Mouse (Mus musculus) lung, embryonic 14.5 days (tissue): ENCODE data around the gene Tex14. TPM values are rescaled to one million over a fixed set of nuclear protein-coding genes. Genes with fewer than 3 reads are reported as not detected.
"Not testable (repeated sequence)": the region's sequence is repeated elsewhere in the genome, so short reads cannot be mapped to it uniquely, and the experiment has no call there.

Experiments
- ATAC-seq: fragments of 200-750 bp; cut with Nextera tagmentation; 2 replicates; pipeline ENCODE4 v1.8.0; 2017; ENCODE audit warnings: mild to moderate bottlenecking, moderate TSS enrichment, moderate library complexity; ENCODE audit not compliant: insufficient read depth
- DNase-seq: peaks from one replicate; pipeline ENCODE4 v3.0.0-alpha.2; 2015
- H3K27ac ChIP-seq: fragments of 300-500 bp; sonication (generic); 2 replicates; pipeline ENCODE4 v1.5.1; 2014; ENCODE audit warnings: low read depth, mild to moderate bottlenecking, moderate library complexity
- H3K27me3 ChIP-seq: fragments of 300-500 bp; sonication (generic); 2 replicates; pipeline ENCODE4 v1.6.1; 2014; ENCODE audit warnings: low read length, control low read depth; ENCODE audit not compliant: insufficient read depth
- H3K36me3 ChIP-seq: fragments of 300-500 bp; sonication (generic); 2 replicates; pipeline ENCODE4 v1.6.1; 2014; ENCODE audit warnings: control low read depth; ENCODE audit not compliant: insufficient read depth
- H3K4me1 ChIP-seq: fragments of 300-500 bp; sonication (generic); 2 replicates; pipeline ENCODE4 v1.6.1; 2014; ENCODE audit warnings: antibody characterized with exemption, control low read depth; ENCODE audit not compliant: insufficient read depth
- H3K4me2 ChIP-seq: fragments of 300-500 bp; sonication (generic); 2 replicates; pipeline ENCODE4 v1.6.1; 2014; ENCODE audit warnings: mild to moderate bottlenecking
- H3K4me3 ChIP-seq: fragments of 300-500 bp; sonication (generic); 2 replicates; pipeline ENCODE4 v1.5.1; 2014; ENCODE audit warnings: low read depth, low read length
- H3K9ac ChIP-seq: fragments of 300-500 bp; sonication (generic); 2 replicates; pipeline ENCODE4 v1.6.1; 2014
- H3K9me3 ChIP-seq: fragments of 300-500 bp; sonication (generic); 2 replicates; pipeline ENCODE4 v1.6.1; 2016; ENCODE audit warnings: low read depth, low read length, control low read depth
- CTCF ChIP-seq: IDR thresholded peaks from 2 replicates; pipeline ENCODE4 v1.5.1; 2016; ENCODE audit warnings: antibody characterized with exemption, low read depth
- WGBS: fragments of 180-500 bp; shearing (Covaris S2); extraction: QIAGEN DNeasy Blood & Tissue Kit; methylation state at CpG from one replicate; pipeline ENCODE4 v1.1.7; 2014; 5-methylcytosine and 5-hydroxymethylcytosine counted together
- polyA plus RNA-seq: library from polyadenylated mRNA; unstranded; fragments of >200 nt; fragmentation: Nextera tagmentation; extraction: Ambion mirVana; gene quantifications from 2 replicates; pipeline ENCODE4 v1.2.1, GENCODE M21; 2014

Tex14 gene
- polyA plus RNA-seq, 1 experiment from 2014 or later: 0.21 TPM

- Histone ChIP-seq H3K27ac (peak overlapping the region; percentile 21; the same call in 1 of the 2 replicates), H3K4me1 (no peaks in the 10 kb centered on the region), H3K9me3 (no peaks in the 10 kb centered on the region), H3K27me3 (no peaks in the 10 kb centered on the region), H3K4me2 (no peak overlapping the region), H3K36me3 (no peaks in the 10 kb centered on the region), H3K4me3 (no peak overlapping the region), H3K9ac (no peak overlapping the region)
- no peak for TF ChIP-seq CTCF
- DNase-seq (no peak), ATAC-seq (no peak)
- WGBS: 43% methylated on average over 1 of the region's 1 CpGs
Measured at GRCm38 (mm10) chr11:87427273-87428050, 22.6 kb downstream of the Tex14 start.

- Histone ChIP-seq H3K4me1 (no peaks in the 10 kb centered on the region), H3K27ac (no peak overlapping the region), H3K4me3 (no peak overlapping the region), H3K9ac (no peak overlapping the region), H3K9me3 (no peaks in the 10 kb centered on the region), H3K27me3 (no peaks in the 10 kb centered on the region), H3K4me2 (no peak overlapping the region), H3K36me3 (no peaks in the 10 kb centered on the region)
- DNase-seq (no peak), ATAC-seq (no peak)
- 59% methylated on average over 2 of the region's 2 CpGs for WGBS
- no peak for TF ChIP-seq CTCF
Measured at GRCm38 (mm10) chr11:87428051-87428673, 23.3 kb downstream of the Tex14 start.

- ATAC-seq (no peak), DNase-seq (no peak)
- H3K36me3 ChIP-seq: no peaks in the 10 kb centered on the region
- no peak for TF ChIP-seq CTCF
- no peaks in the 10 kb centered on the region for H3K9me3 ChIP-seq
- H3K9ac ChIP-seq: no peak overlapping the region
- WGBS: 84% methylated on average over 4 of the region's 4 CpGs
- no peaks in the 10 kb centered on the region for H3K27me3 ChIP-seq
- no peak overlapping the region for H3K4me2 ChIP-seq
- H3K4me3 ChIP-seq: no peak overlapping the region
- no peak overlapping the region for H3K27ac ChIP-seq
- no peaks in the 10 kb centered on the region for H3K4me1 ChIP-seq
Measured at GRCm38 (mm10) chr11:87429363-87429762, 24.5 kb downstream of the Tex14 start.

GRCm38 (mm10) chr11:87430374-87430773, 25.5 kb downstream of the Tex14 start:
- 61% methylated on average over 2 of the region's 2 CpGs for WGBS
- Histone ChIP-seq H3K9ac (no peak overlapping the region), H3K27me3 (no peaks in the 10 kb centered on the region), H3K27ac (no peak overlapping the region), H3K4me3 (no peak overlapping the region), H3K36me3 (no peaks in the 10 kb centered on the region), H3K4me2 (no peak overlapping the region), H3K4me1 (no peaks in the 10 kb centered on the region), H3K9me3 (no peaks in the 10 kb centered on the region)
- TF ChIP-seq CTCF: no peak
- DNase-seq (no peak), ATAC-seq (no peak)

GRCm38 (mm10) chr11:87431813-87432212, 26.9 kb downstream of the Tex14 start:
- H3K9ac ChIP-seq, H3K36me3 ChIP-seq, DNase-seq, H3K4me2 ChIP-seq, H3K27me3 ChIP-seq, ATAC-seq, H3K9me3 ChIP-seq, H3K4me1 ChIP-seq, H3K4me3 ChIP-seq, H3K27ac ChIP-seq: not testable (repeated sequence)
- 88% methylated on average over 8 of the region's 8 CpGs for WGBS

- DNase-seq (no peak), ATAC-seq (no peak)
- H3K27me3 ChIP-seq: no peaks in the 10 kb centered on the region
- H3K36me3 ChIP-seq: no peaks in the 10 kb centered on the region
- 59% methylated on average over 1 of the region's 1 CpGs for WGBS
- H3K4me1 ChIP-seq: no peaks in the 10 kb centered on the region
- no peak for TF ChIP-seq CTCF
- H3K4me3 ChIP-seq: no peak overlapping the region
- H3K9ac ChIP-seq: no peak overlapping the region
- no peak overlapping the region for H3K4me2 ChIP-seq
- no peak overlapping the region for H3K27ac ChIP-seq
- H3K9me3 ChIP-seq: no peaks in the 10 kb centered on the region
Measured at GRCm38 (mm10) chr11:87432447-87432846, 27.6 kb downstream of the Tex14 start.

- Histone ChIP-seq H3K4me3 (no peak overlapping the region), H3K4me1 (no peaks in the 10 kb centered on the region), H3K27ac (no peak overlapping the region), H3K4me2 (no peak overlapping the region), H3K9me3 (no peaks in the 10 kb centered on the region), H3K9ac (no peak overlapping the region), H3K36me3 (no peaks in the 10 kb centered on the region), H3K27me3 (no peaks in the 10 kb centered on the region)
- no peak for DNase-seq
- ATAC-seq: no peak
- 42% methylated on average over 6 of the region's 6 CpGs for WGBS
- no peak for TF ChIP-seq CTCF
Measured at GRCm38 (mm10) chr11:87432933-87433669, 28.2 kb downstream of the Tex14 start.

- not testable (repeated sequence) for H3K36me3 ChIP-seq, H3K4me1 ChIP-seq, H3K4me3 ChIP-seq, H3K9ac ChIP-seq, H3K9me3 ChIP-seq, DNase-seq, H3K27me3 ChIP-seq, H3K27ac ChIP-seq, H3K4me2 ChIP-seq, ATAC-seq
- 87% methylated on average over 2 of the region's 2 CpGs for WGBS
Measured at GRCm38 (mm10) chr11:87435107-87435506, 30.2 kb downstream of the Tex14 start.
